8 mouse cellular contexts compared by ENCODE assay signal in the genomic region with DNA sequence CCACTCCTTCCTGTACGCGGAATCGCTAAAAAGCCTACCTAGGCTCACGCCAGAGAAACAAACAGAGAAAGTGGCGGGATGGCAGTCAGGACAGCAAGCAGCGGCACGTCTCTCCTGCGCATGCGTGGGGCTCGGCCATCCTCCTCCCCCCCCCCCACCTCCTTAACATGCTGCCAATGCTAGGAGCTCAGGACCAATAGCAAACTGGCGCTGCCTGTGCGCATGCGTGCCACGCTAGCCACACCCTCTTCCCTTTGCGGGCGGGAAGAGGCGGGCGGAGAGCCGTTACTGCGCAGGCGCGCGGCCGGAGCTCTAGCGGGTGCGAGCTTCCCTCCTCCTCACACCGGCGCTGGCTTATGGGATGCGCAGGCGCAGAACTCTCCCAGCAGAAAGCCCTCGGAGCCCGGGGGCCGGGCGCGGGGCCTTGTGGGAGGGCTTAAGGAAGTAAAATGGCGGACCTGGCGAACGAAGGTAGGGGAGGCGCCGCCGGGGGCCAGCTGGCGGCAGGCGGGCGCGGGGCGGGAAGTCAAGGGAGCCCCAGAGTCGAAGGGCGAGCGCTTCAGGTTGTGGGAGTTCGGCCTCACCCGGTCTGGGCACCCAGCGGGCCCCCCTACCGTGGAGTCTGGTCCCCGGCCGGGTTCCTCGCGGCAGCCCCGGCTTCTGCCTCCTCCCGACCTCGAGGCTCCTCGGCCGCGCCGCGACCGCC. TPM values are rescaled to one million over a fixed set of nuclear protein-coding genes. Genes with fewer than 3 reads are reported as not detected.
DNase-seq lines count a peak whose midpoint lies in the region; ATAC-seq lines count a peak whose summit lies in the region.

A gene (plus strand): TSS at position 354 of the 706 bp plus-strand sequence.

- H3K9me3 ChIP-seq in heart, embryonic 14.5 days (ENCODE audit: control insufficient read depth, low read length) = no peaks in the 10 kb centered on the region
- H3K9me3 ChIP-seq in liver, embryonic 13.5 days (replicated peaks) = no peaks in the 10 kb centered on the region
- no peaks in the 10 kb centered on the region for H3K9me3 ChIP-seq in stomach, embryonic 16.5 days (replicated peaks; ENCODE audit: control insufficient read depth, low read length)

- H3K36me3 ChIP-seq in heart, embryonic 14.5 days (ENCODE audit: control insufficient read depth, insufficient read depth, low read length) = peaks cover 27% of the 10 kb centered on the region
- peaks cover 32% of the 10 kb centered on the region for H3K36me3 ChIP-seq in liver, embryonic 13.5 days
- H3K36me3 ChIP-seq in stomach, embryonic 16.5 days (ENCODE audit: control insufficient read depth, insufficient read depth, low read length) = 0 out of 2 replicates have a peak, but pooled peaks cover 7% of the 10 kb centered on the region

- DNase-seq in c-Kit-negative CD71-positive TER-119-positive erythroid progenitor cells, embryonic 14.5 days (ENCODE audit: low read depth, low spot score) = peak; percentile 99
- DNase-seq in fibroblast of lung, adult 2 months (ENCODE audit: low read depth) = peak; percentile 99
- DNase-seq in kidney, postnatal 14 days = peak; percentile 100
- DNase-seq in liver, embryonic 13.5 days = peak; percentile 100
- peak; percentile 100 for DNase-seq in neural tube, embryonic 10.5 days (ENCODE audit: extremely low spot score, low spot score)

- peaks cover 2% of the 10 kb centered on the region; the same call in 1 of the 2 replicates for H3K27me3 ChIP-seq in heart, embryonic 14.5 days (ENCODE audit: control insufficient read depth, insufficient read depth, low read length)
- H3K27me3 ChIP-seq in liver, embryonic 13.5 days = peaks cover 13% of the 10 kb centered on the region
- no peaks in the 10 kb centered on the region for H3K27me3 ChIP-seq in stomach, embryonic 16.5 days (ENCODE audit: control insufficient read depth, insufficient read depth, low read length)

- H3K4me3 ChIP-seq in heart, embryonic 14.5 days (ENCODE audit: control insufficient read depth in 1 of 2, insufficient read depth in 1 of 2, low read depth in 1 of 2, low read length in 2 of 2) = peak within 1 kb of the TSS; percentile 78 to 84
- H3K4me3 ChIP-seq in liver, embryonic 13.5 days (replicated peaks) = peak within 1 kb of the TSS; percentile 81
- H3K4me3 ChIP-seq in stomach, embryonic 16.5 days (replicated peaks; ENCODE audit: low read length) = peak within 1 kb of the TSS; percentile 99

- peak within 1 kb of the TSS; percentile 94 to 97 for H3K27ac ChIP-seq in heart, embryonic 14.5 days (replicated peaks in 1 of 2; ENCODE audit: control insufficient read depth in 1 of 2, insufficient read depth in 1 of 2, low read depth in 2 of 2, low read length in 2 of 2)
- peak within 1 kb of the TSS; percentile 93 for H3K27ac ChIP-seq in liver, embryonic 13.5 days
- H3K27ac ChIP-seq in stomach, embryonic 16.5 days (ENCODE audit: low read length) = peak within 1 kb of the TSS; percentile 91

- WGBS in heart, embryonic 14.5 days = under 1% methylated on average over 58 of the region's 66 CpGs
- WGBS in liver, embryonic 13.5 days (ENCODE audit: insufficient replicate concordance) = 0% methylated on average over 53 of the region's 66 CpGs
- under 1% methylated on average over 61 of the region's 66 CpGs for WGBS in stomach, embryonic 16.5 days

- peak; percentile 94 for ATAC-seq in CD4-positive, CD25-positive, alpha-beta regulatory T cell, adult 4 months
- peak; percentile 94 for ATAC-seq in heart, embryonic 14.5 days (ENCODE audit: insufficient number of reproducible peaks, insufficient read depth, low FRiP score, low read depth)
- ATAC-seq in liver, embryonic 13.5 days (ENCODE audit: low read depth) = peak; percentile 93
- ATAC-seq in stomach, embryonic 16.5 days (ENCODE audit: insufficient read depth, low FRiP score) = peak; percentile 96

- peaks cover 6 to 22% of the 10 kb centered on the region in 2 experiments for H3K4me1 ChIP-seq in heart, embryonic 14.5 days (ENCODE audit: control insufficient read depth in 2 of 2, insufficient read depth in 2 of 2, low read length in 2 of 2)
- H3K4me1 ChIP-seq in liver, embryonic 13.5 days (replicated peaks) = peaks cover 64% of the 10 kb centered on the region
- peaks cover 17% of the 10 kb centered on the region for H3K4me1 ChIP-seq in stomach, embryonic 16.5 days (ENCODE audit: control insufficient read depth, insufficient read depth, low read length)

- H3K9ac ChIP-seq in heart, embryonic 14.5 days (ENCODE audit: low read length) = peak within 1 kb of the TSS; percentile 96
- H3K9ac ChIP-seq in liver, embryonic 13.5 days = peak within 1 kb of the TSS; percentile 94
- H3K9ac ChIP-seq in stomach, embryonic 16.5 days (ENCODE audit: low read length) = peak within 1 kb of the TSS; percentile 99

- H3K4me2 ChIP-seq in heart, embryonic 14.5 days (ENCODE audit: low read length) = peak within 1 kb of the TSS; percentile 87
- H3K4me2 ChIP-seq in liver, embryonic 13.5 days = peak within 1 kb of the TSS; percentile 86
- H3K4me2 ChIP-seq in stomach, embryonic 16.5 days (ENCODE audit: low read depth, low read length) = peak within 1 kb of the TSS; percentile 71

RNA-seq across cellular contexts. Expression of the gene that starts here (rescaled TPM):
- 10 to 100 TPM; 55.5 to 79.5 TPM for polyA plus RNA-seq in CD4-positive, CD25-positive, alpha-beta regulatory T cell, adult 4 months (2017; shearing (Covaris generic))
- polyA plus RNA-seq in heart, embryonic 14.5 days (2014; fragmentation: Nextera tagmentation; extraction: Ambion mirVana) = 54.4 and 58.1 TPM in 2 replicates
- polyA plus RNA-seq in liver, embryonic 13.5 days (2015; fragmentation: Nextera tagmentation; extraction: Ambion mirVana) = 49.6 and 50.8 TPM in 2 replicates
- 75.6 and 79.7 TPM in 2 replicates for polyA plus RNA-seq in stomach, embryonic 16.5 days (2015; fragmentation: Nextera tagmentation; extraction: Ambion mirVana)

Comparison
In these comparisons a context has a peak if more than half of its experiments do, and no peak if none do; other contexts are left out.
1. Peak in every context shown above with its lines: DNase-seq, ATAC-seq, H3K4me3 ChIP-seq and H3K27ac ChIP-seq.